Mouse (Mus musculus): ENCODE measurements around the gene Hnrnpu.

The Hnrnpu gene

DNA sequence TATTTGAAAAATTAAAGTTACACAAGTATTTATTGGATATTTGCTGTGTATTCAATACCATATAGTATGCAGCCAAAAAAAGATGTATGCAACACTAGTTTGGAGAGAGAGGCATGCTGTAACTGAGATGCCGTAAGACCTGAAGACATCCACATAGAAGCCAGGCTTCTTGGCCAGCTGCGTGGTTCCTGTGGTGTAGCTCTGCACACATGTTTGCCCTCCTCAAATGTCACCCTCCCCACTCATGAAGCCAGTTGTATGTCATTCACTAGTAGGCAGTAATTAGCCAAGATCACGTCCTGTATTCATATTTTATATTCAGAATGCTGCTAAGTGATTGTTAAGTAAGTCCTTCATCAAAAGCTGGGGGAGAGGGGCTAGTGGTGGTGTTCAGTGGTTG lies 3.8 kb upstream of the Hnrnpu start:
- DNase-seq (ENCODE audit: low spot score in 2 of 2), result no peak

DNA sequence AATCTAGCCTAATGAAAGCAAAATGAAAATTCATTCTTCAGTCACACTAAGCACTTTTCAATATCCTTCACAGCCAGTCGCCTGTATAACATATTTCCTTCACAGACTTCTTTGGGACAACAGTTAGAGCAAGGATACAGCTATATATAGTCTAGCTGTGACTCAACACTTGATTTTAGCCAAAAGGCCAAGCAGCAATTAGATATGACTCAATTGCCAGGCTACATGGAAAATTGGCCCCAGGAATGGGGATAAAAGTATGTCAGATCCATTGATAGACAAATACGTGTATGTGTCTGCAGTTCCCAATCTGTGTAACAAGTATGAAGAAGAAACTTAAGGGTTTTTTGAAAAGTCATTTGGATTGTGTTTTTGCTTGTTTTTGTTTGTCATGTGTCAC lies 2.6 kb upstream of the Hnrnpu start:
- DNase-seq (ENCODE audit: low spot score in 2 of 2), result no peak

DNA sequence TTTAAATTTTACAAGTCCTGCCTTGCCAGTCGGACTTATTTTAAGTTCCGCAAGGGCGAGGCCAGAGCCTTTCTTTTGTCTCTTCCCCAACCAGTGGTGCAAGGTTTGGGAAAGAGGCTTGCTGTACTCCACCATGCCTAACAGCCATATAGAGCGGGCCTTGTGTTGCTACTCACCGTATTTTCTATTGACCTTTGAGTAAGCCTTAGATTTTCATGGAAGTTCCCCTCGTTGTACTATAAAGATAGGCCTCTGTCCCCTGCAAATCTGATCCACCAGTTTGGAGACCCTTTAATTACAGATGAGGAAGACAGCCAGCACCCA lies 683 bp upstream of the Hnrnpu start:
- no peak for DNase-seq (ENCODE audit: low spot score in 2 of 2)

DNA sequence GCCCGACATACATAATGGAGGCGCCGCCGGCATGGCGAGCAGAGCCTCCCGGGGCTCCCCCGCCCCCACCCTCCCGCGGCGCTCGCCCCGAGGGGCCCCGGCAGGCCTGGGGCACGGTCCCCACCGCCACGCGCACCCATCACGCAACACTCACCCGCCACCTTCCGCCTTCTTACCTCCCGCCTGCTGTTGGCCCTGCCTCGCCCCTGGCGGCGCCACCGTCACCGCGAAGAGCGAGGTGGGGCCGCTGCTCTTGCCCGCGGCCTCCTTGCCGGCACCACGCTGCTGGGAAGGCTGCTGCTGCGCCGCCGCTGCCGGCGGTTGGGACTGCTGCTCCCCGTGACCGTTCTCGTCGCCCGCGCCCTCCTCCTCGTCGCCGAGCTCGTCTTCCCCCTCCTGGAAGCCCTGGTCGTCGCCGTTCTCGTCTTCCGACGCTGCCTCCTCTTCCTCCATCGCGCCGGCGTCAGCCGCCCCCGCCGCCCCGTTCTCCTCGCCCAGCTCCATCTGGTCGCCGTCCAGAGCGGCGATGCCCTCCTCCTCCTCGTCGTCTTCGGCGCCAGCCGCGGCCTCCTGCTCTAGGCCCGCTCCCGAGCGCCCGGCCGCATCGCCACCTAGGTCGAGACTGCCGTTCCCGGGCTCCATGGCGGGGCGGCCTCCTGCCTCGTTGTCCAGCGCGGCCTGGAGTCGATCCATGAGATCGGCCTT lies 668 bp downstream of the Hnrnpu start:
- DNase-seq (ENCODE audit: low spot score in 2 of 2), result peak in 1 of 2 experiments; percentile 51

DNA sequence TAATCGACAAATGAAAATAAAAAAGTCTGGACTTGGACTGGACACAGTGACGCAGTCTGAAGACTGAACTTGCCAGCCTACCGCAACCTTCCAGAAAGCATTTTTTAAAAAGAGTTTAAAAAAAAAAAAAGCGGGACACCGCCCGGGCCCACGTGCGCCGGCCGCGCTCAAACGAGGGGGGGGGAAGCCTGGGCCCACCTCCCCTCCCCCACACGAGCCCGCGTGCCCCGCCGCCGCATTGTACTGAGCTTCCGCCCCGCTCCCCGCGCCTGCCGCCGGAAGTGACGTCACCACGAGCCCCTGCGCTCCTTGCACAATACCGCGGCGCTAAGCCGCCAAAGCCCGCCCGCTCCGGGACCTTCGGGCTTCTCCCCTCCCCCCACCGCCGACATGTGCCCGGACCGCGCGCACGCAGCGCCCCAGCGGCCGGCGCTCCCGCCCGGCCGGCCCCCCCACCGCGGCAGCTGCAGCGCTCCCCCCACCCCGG lies 1.3 kb downstream of the Hnrnpu start:
- DNase-seq (ENCODE audit: low spot score in 2 of 2), result peak; percentile 85 to 87

DNA sequence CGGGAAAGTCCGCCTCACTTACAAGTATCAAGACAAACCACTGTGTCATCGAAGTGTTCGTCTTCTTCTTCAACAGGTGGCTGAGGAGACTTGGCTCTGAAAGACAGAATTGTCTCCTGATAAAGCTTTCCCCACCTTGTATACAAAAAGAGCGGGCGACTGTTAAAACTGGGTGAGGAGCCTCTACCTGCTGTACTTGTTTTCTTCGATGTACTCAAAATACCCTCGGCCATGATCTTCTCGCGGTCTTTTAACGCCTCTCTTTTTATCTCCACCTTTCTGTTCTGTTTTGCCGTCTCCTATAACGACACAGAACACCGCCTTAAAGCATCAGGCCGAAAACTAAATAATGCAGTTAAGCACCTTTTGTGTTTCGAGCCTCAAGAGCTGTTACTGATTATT lies 1.7 kb downstream of the Hnrnpu start:
- no peak for DNase-seq (ENCODE audit: low spot score in 2 of 2)

DNA sequence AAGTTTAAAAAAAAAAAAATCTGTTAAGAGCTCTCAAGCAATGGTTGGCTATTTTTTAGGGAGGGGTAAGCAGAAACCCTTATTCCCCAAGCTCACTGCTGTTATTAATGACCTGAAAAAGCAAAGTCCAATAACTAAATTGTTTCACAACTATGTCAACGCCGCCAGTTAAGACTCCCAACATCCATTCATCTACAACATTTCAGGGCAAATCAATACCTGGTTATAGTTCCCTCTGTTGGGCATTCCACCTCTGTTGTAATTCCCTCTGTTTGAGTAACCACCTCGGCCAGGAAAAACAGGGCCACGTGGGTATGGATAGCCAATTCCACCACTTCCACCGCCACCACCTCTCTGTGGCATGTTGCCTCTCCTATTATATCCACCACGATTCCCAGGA lies 7.7 kb downstream of the Hnrnpu start:
- no peak for DNase-seq (ENCODE audit: low spot score in 2 of 2)

DNA sequence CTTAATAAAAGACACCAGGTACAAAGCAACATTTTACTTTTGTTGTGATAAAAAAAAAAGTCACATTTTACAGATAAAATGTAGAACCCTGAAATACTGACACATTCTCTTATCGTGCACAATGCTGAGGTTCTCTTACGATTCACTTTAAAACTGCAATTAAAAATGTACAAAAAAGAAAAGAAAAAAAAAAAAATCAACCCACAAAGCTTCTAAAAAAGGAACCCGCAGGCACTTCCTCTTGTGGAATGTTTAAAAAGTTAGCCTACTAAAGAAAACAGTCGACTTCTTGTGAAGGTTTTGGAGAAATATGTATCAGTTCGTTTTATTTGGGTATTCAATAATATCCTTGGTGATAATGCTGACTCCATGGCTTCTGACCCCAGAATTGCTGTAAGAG lies 8.6 kb downstream of the Hnrnpu start:
- DNase-seq (ENCODE audit: low spot score in 2 of 2), result no peak

DNA sequence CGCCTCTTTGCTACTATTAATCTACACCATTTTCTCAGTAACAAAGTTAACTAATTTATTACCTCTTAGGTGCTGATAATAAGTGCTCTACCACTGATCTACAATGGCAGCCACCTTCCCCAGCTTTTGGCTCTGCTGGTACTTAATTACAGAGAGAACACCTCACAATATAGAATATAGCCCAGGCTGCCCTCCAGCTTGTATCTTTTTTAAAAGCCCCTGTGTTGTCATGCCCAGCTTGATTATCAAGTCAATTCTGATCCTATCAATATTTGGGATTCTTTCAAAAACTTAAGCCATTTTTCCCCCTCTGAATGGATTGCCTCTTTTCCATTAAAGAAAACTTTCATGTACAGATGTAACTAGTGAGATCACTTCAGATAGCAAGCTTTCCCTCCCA lies 10.6 kb downstream of the Hnrnpu start:
- DNase-seq (ENCODE audit: low spot score in 2 of 2), result no peak

DNA sequence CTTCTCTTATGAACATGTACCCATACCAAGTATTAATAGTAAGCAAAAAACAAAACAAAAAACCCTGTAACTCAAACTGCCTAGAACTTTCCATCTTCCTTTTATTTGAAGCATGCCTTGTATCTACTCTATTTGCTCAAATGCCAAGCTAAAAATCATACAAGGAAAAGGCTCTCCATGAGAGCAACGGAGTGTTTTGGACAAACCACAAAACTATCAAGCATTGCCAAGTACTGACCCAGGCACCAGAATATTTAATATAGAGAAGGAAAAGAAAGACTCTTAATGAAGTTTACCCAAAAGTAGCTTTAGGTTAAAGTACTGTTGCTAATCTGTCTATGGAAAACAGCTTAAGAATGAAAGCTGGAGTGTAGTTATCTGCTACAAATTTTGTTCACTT lies 11.2 kb downstream of the Hnrnpu start:
- no peak for DNase-seq (ENCODE audit: low spot score in 2 of 2)

DNA sequence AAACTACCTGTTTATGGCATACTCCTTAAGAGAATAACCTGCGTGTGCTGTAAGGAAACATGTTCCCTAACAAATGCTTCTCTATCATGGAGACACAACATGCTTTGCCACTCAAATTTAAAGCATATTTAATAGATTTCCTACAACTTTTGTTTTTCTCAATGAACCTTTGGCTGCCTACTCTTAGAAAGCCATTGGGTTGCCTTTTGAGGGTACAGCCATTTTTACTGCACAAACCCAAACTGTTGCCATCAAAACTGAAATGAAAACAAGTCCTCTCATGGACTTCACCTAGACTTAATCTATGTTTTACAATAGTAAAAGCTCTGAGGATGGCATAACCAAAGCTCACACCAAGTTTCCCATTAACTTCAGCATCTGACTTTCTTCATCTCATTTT lies 13.0 kb downstream of the Hnrnpu start:
- DNase-seq (ENCODE audit: low spot score in 2 of 2), result no peak

DNA sequence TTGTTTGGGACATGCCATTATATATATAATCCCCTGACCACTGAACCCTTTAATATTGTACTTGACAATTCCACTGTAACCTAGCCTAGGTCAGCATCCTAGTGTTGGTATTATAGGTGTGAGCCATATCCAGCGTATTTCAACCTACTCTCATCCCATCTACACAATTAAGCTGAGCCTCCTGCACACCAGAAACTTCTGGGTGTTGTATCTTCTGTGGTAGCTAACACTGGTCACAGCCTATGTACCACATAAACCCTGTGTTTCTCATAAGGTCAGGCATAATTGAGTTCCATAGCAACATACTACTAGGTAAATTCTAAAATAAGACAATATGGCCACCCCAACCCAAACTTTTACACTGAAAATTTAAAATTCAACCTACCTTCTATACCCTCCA lies 14.4 kb downstream of the Hnrnpu start:
- no peak for DNase-seq (ENCODE audit: low spot score in 2 of 2)

DNA sequence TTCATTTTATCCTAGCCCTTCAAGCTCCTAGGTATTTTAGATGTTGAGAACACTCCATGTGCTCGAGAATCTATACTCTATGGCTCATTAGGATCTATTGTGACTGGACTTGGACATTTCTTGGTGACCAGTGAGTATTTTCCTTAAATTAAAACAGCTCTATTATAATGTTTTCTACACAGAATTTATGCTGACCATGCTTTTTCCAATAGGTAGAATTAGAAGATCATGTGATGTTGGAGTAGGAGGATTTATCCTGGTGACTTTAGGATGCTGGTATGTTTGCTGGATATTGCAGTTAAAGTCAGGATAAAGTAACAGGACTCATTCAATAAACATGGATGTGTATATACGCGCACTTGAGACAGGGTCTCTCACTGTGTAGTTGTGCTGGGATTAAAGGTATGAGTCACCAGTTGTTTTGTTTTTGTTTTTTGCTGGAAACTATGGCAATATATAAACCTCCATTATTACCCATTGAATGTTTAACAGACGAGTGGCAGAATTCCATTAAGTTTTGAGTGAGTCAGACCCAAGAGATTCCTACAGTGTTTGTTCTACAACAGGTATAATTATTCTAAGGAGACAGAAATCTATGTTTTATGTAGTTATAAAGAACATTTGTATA lies 15.8 kb downstream of the Hnrnpu start:
- DNase-seq (ENCODE audit: low spot score in 2 of 2), result no peak

DNA sequence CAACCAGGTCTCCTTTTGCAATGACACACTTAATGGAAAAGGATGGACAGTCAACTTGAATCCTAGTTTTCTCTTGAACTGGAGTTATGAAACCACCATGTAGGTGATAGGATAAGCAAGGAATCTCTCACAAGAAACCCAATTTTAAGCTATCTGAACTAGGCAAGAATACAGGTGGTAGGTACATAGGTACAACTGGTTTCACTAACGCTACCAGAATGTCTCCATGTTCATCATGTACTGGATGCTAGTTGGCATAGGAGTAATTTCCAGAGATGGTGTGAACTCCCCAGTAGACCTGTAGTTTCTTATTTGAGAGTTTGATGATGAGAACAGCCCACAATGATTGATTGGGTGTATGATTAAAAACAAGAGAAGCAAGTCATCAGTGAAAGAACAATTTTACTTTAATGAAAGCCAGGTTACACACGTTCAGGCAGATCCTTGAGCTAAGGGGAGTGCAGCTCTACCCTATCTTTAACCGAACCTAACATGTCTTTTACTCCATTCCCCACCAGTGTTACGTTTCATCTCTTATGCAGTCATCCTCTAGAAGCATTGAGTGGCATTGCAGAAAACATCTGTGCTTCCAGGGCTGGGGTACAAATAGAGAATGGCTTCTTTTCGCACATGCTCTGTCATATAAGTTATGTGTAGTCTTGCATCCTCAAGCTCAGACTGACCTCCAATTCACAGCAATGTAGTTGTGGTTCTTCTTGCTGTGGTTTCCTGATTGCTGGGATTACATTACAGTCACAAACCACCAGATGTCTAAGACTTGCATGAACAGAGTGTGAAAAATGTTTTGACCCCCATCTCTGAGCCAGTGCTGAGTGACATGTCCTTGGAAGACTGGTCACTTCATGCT lies 16.6 kb downstream of the Hnrnpu start:
- DNase-seq (ENCODE audit: low spot score in 2 of 2), result no peak

DNA sequence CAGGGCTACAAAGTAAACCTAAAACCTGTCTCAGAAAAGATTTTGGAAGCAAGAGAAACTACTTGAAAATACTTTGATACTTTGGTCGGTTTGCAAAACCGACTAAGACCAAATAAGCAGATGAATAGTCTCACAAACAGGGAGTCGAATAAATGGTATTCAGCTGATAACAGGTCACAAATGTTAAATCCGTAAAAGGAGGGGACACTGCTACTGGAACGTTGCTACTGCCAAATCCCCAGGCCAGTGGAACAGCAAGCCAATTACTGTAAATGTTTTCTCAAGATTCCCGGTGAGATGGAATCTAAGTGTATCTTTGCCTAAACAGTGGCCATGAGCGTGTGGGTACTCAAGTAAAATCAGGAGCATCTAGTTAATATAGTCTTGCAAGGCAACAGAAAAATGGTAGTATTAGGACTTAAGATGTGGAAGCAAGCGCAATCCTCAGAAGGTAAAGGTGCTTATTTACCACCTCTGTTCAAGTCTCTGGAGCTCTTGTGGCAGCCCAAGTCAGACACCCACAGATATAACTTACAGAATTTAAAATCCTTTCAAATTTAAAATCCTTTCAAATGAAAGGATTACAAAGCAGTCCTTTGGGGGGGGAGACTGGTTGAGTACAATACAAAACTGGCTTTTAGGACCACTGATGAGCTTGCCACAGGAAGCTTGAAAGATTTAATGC lies 17.4 kb downstream of the Hnrnpu start:
- DNase-seq (ENCODE audit: low spot score in 2 of 2), result no peak

DNA sequence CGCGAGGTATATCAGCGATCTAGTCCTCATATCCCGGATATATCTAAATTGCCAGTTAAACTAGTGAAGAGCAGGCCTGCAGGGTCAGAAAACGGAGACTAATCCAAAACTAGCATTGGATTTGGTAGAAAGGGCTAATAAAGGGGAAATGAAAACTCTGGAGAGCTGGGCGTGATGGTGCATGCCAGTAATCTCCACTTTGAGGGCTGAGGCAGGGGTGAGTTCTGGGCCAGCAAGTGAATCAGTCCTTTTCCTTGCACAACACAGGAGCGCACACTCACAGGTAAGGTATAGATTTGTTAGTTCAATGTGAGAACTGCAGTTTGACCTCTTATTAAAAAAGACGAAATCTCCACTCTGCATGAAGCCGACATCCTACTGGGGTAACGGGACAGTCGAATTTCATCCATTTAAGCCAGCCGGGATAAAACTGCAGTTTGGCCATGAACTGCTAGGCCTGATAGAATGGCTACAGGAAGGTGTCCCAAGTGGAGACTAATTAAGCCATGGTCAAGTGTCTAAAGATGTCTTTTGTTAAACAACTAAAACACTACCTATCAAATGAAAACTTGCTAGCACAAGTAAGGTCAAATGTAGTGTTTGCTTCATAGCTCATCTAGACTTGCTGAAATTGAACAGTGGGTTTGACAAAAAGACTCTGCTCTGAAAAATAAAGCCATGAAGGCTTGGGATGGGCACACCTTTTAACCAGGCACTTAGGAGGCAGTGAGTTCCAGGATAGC lies 18.1 kb downstream of the Hnrnpu start:
- peak in 1 of 2 experiments; percentile 20 for DNase-seq (ENCODE audit: low spot score in 2 of 2)

DNA sequence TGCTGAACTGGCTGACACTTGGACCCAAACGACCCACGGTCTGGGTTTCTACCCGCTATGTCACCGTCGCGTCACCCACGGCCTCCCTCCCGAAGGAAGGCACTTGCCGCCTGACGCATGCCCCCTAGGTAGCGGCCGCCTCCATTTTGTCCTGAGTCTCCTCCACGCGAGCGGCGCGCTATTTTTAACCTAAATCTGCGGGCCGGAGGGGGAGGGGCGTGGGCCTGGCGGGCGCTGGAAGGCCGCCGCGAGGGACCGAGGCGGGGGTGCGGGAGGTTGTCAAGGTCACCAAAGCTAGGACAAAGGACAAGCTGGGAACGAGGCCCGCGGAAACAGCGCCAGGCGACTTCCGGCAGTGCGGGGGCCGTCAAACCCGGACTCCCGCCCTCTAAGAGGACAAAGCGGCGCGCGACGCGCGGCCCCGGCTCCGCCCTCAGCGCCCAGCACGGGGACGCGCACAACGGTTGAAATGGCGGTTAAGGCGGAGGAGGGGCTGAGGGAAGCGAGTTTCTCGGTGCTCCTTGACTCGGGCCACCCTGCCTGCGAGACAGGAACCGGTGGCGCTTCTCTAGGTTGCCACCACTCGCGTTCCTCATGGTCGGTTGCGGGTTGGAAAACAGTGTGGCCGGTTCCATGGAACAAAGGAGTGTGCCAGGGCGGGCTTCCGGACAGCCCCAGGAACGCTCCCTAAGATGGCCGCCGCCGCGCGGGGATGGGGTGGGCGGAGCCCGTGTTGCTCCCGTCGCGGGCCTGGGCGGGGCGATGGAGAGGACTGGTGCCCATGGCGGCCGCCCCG lies 19.0 kb downstream of the Hnrnpu start, which contains the start of gene Cox20:
Gene Cox20 (plus strand): TSS at position 742 of the 796 bp plus-strand sequence.
- DNase-seq (ENCODE audit: low spot score in 2 of 2), result peak; percentile 91 to 93

DNA sequence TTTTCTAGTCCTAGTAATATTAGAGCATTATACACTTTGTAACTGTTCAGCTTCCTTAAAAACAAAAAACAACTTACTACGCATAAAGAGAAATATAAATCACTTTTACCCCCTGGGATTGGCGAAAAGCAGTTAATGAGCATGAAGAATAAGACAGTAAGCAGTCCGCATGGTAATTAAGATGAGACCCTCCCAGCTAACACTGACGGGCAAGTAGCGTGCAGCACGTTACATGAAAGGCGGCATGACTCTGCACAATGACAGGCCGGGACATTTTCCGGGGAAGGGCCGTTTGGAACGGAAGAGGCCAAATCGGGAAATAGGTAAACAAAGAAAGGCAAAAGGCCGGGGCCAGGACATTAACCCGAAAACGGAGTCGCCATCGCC lies 19.6 kb downstream of the Hnrnpu start:
- DNase-seq (ENCODE audit: low spot score in 2 of 2), result no peak

DNA sequence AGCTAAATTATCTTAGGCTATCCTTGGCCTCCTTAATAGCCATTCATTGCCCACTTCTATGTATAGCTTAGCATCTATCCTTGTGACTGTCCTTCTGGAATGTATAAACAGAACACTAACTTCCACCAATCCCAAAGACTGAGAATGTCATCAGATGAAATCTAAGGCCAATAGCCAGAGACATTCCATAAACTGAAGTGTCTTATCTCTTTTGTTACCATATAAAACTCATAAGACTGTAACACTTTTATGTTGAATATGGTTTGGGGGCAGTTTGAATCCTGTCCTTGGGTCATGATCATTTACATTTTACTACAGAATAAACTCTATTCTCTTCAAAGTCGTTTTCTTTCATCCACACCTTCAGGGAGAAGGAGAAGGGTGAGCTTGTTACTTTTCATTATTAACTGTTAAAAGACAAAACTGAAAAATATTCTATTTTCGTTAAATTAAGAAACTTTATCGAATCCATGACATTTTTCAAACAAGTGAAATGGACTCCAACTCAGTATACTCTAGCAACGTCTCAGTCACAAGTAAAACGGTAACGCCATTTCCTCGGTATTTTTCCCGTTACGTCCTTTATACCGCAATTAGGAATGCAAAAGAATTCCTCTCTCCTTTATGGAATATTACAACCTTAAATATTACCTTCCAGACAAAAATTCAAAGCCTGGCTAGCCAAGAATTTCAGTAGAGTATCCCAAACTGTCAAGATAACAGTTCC lies 20.2 kb downstream of the Hnrnpu start:
- no peak for DNase-seq (ENCODE audit: low spot score in 2 of 2)

DNA sequence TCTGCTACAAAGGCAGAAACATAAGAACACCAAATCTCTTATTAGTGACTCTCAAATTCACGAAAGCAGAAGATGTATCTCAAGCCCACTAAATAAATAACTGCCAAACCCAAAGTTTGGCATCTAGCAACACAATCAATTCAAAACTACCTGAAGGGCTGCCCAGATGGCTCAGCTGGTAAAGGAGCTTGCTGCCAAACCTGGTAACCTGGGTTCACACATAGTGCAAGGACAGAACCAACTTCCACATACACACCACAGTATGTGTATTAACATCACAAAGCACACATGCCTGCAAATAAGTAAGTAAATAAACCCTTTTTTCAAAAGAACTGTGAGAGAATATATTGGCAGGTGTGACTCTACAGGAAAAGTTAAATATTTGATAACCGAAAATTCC lies 23.4 kb downstream of the Hnrnpu start:
- no peak for DNase-seq (ENCODE audit: low spot score in 2 of 2)
